16 mouse cellular contexts compared by ENCODE assay signal in genomic region chr12:52211144-52211543, GRCm38 (mm10).
"Had no signal": no experiment of that assay in that cellular context is flagged by ENCODE, and none has a peak within 500 bp of the region (broad histone marks: within the 10 kb centered on the region; RNA-seq: fewer than 3 reads in every experiment).

No protein-coding gene starts in this region.

- H3K4me2 ChIP-seq: neural tube, embryonic 12.5 days; neural tube, embryonic 13.5 days; neural tube, embryonic 15.5 days; stomach, embryonic 15.5 days had no signal

- H3K27ac ChIP-seq: neural tube, embryonic 12.5 days; neural tube, embryonic 13.5 days; neural tube, embryonic 15.5 days; stomach, embryonic 15.5 days had no signal

- DNase-seq: retina, postnatal 1 day; right cerebral cortex, adult 18-20 months; right cerebral cortex, postnatal 14 days; right cerebral cortex, postnatal 25 days; right cerebral cortex, postnatal 4 days; spleen, adult 18-20 months; thymus, adult 18-20 months; thymus, adult 2 months; thymus, postnatal 14 days; thymus, postnatal 25 days; thymus, postnatal 36 days; thymus, postnatal 4 days had no signal

- H3K9me3 ChIP-seq: neural tube, embryonic 12.5 days; neural tube, embryonic 13.5 days; neural tube, embryonic 15.5 days; stomach, embryonic 15.5 days had no signal

- H3K4me3 ChIP-seq: neural tube, embryonic 12.5 days; neural tube, embryonic 13.5 days; neural tube, embryonic 15.5 days; stomach, embryonic 15.5 days had no signal

- H3K36me3 ChIP-seq: neural tube, embryonic 12.5 days; neural tube, embryonic 13.5 days; neural tube, embryonic 15.5 days; stomach, embryonic 15.5 days had no signal

- H3K27me3 ChIP-seq: neural tube, embryonic 12.5 days; neural tube, embryonic 13.5 days; neural tube, embryonic 15.5 days; stomach, embryonic 15.5 days had no signal

- H3K4me1 ChIP-seq: neural tube, embryonic 12.5 days; neural tube, embryonic 13.5 days; neural tube, embryonic 15.5 days; stomach, embryonic 15.5 days had no signal

- H3K9ac ChIP-seq: neural tube, embryonic 12.5 days; neural tube, embryonic 13.5 days; neural tube, embryonic 15.5 days; stomach, embryonic 15.5 days had no signal
